ENCODE assay signal across 8 mouse cellular contexts in genomic region chr11:3161370-3161769, GRCm38 (mm10). TPM values are rescaled to one million over a fixed set of nuclear protein-coding genes. Genes with fewer than 3 reads are reported as not detected.
DNase-seq lines count a peak whose midpoint lies in the region.

No protein-coding gene starts in this region.

- peak; percentile 28 for DNase-seq in CD4-positive, CD25-positive, alpha-beta regulatory T cell, adult 2 months (ENCODE audit: low read depth, low spot score)
- DNase-seq in cerebellum, adult 8-10 months = peak; percentile 44
- DNase-seq in gastrocnemius, postnatal 25 days = peak; percentile 51
- peak; percentile 35 for DNase-seq in induced T-regulatory cell, adult 2 months (ENCODE audit: low read depth)
- peak; percentile 59 for DNase-seq in layer of hippocampus, adult 9-11 months
- DNase-seq in lung, postnatal 36 days = peak; percentile 70
- peak; percentile 62 to 71 for DNase-seq in spleen, postnatal 10 days (ENCODE audit: low spot score in 2 of 2)
- DNase-seq in urinary bladder, postnatal 14 days (ENCODE audit: low spot score) = peak; percentile 75

RNA-seq across cellular contexts. Expression of gene Sfi1, which starts 31.9 kb away (rescaled TPM):
- 10 to 100 TPM; 10.8 to 14.1 TPM for total RNA-seq in gastrocnemius, postnatal 25 days (2021)

RNA-seq across cellular contexts. Expression of gene Eif4enif1, which starts 40.8 kb away (rescaled TPM):
- 10 to 100 TPM; 27.5 to 32.7 TPM for total RNA-seq in gastrocnemius, postnatal 25 days (2021)

Comparison
In these comparisons a context has a peak if more than half of its experiments do, and no peak if none do; other contexts are left out.
1. Peak in every context shown above with its lines: DNase-seq.